Mouse (Mus musculus): ENCODE measurements around the gene Rnaseh2b. TPM values are rescaled to one million over a fixed set of nuclear protein-coding genes. Genes with fewer than 3 reads are reported as not detected.

The Rnaseh2b gene
- polyA plus RNA-seq, 1 experiment from 2014 or later: 74.7 TPM

DNA sequence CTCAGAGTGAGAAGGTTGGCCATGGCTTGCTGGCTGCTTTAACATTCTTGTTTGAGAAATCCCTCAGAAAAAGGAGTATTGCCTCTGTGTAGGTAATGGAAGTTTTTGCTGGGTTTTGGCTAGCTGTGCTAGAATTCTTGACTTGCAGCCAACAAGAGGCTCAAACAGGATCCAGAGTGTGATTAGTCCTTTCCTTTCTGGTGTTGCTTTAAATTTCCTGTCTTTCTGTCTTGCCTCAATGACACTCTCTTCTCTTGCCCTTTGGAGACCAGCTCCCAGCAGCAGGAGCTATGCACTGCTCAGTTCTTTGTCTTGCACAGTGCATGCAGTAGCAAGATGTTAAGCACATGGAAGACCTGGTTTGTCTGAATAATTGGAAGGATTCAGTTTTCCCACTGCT, 83.3 kb downstream of the Rnaseh2b start:
- H3K9ac ChIP-seq: no peak overlapping the region
- no peaks in the 10 kb centered on the region for H3K27me3 ChIP-seq (replicated peaks)
- no peak overlapping the region for H3K27ac ChIP-seq
- no peaks in the 10 kb centered on the region for H3K9me3 ChIP-seq (replicated peaks)
- H3K4me2 ChIP-seq: no peak overlapping the region
- H3K36me3 ChIP-seq: peaks cover 43% of the 10 kb centered on the region
- no peak overlapping the region for H3K4me3 ChIP-seq
- peaks cover 7% of the 10 kb centered on the region for H3K4me1 ChIP-seq
- ATAC-seq: no peak

DNA sequence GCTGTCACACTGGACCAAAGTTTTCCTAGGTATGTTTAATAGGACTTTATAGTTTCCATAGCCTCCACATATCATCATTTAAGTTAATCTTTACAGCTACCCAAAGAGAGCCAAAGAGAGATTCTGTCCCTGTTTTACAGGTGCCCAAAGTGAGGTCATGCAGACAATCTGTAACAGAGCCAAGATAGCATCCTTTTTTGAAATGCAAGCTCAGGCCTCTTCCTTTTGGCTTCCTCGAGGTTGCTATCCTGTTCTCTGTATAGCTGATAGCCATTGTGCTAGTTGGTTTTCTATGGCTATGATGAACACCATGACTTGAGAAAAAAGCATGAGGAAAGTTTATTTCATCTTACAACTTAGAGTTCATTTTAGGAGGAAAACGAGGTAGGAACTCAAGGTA, 83.7 kb downstream of the Rnaseh2b start:
- Histone ChIP-seq H3K9me3 (replicated peaks) (no peaks in the 10 kb centered on the region), H3K4me1 (peaks cover 7% of the 10 kb centered on the region), H3K27me3 (replicated peaks) (no peaks in the 10 kb centered on the region), H3K27ac (no peak overlapping the region), H3K9ac (no peak overlapping the region), H3K4me3 (no peak overlapping the region), H3K36me3 (peaks cover 39% of the 10 kb centered on the region), H3K4me2 (no peak overlapping the region)
- WGBS (ENCODE audit: insufficient replicate concordance): 61% methylated on average over 2 of the region's 2 CpGs
- no peak for ATAC-seq

DNA sequence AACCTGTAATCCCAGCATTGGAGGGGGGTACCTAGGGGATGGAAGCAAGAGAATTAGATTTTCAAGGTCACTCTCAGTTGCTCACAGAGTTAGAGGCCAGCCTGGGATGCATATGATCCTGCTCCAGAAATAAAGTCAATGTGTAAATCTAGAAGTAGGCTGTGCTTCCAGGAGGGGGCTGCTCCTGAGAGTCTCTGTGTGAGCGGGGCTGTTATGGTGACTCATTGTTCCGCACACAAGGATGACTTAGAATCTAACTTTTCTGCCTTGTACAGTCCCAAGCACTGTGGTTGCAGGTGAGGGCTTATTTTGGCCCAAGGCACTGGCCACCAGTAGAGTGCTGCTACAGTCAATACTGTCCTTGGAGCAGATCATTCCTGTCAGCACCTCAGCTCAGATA, 87.0 kb downstream of the Rnaseh2b start:
- H3K4me2 ChIP-seq: no peak overlapping the region
- H3K27ac ChIP-seq: no peak overlapping the region
- 91% methylated on average over 2 of the region's 2 CpGs for WGBS (ENCODE audit: insufficient replicate concordance)
- no peak for ATAC-seq
- no peaks in the 10 kb centered on the region for H3K27me3 ChIP-seq (replicated peaks)
- no peaks in the 10 kb centered on the region for H3K9me3 ChIP-seq (replicated peaks)
- no peak overlapping the region for H3K4me3 ChIP-seq
- H3K9ac ChIP-seq: no peak overlapping the region
- H3K36me3 ChIP-seq: peaks cover 26% of the 10 kb centered on the region
- peaks cover 3% of the 10 kb centered on the region for H3K4me1 ChIP-seq

DNA sequence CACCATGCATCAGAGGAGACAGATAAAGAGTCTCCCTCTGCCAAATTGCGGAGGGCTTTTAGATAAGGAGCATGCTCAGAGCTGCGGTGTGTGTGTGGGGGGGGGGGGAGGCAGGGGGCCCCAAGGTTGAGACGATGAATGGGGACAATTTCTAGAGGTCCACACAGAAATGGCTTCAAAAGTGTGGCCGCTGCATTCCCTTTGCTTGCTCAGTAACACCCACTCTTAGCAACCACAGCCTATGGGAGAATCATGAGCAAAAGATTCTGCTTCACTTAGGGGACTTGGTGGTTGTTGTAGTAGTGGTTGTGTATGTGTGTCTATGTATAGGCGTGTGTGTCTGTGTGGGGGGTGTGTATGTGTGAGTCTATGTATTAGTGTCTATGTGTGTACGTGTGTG, 88.2 kb downstream of the Rnaseh2b start:
- ATAC-seq: no peak
- Histone ChIP-seq H3K4me1 (no peaks in the 10 kb centered on the region), H3K4me3 (no peak overlapping the region), H3K9ac (no peak overlapping the region), H3K27me3 (replicated peaks) (no peaks in the 10 kb centered on the region), H3K4me2 (no peak overlapping the region), H3K9me3 (replicated peaks) (no peaks in the 10 kb centered on the region), H3K36me3 (peaks cover 21% of the 10 kb centered on the region), H3K27ac (no peak overlapping the region)
- WGBS (ENCODE audit: insufficient replicate concordance): 57% methylated on average over 6 of the region's 6 CpGs

DNA sequence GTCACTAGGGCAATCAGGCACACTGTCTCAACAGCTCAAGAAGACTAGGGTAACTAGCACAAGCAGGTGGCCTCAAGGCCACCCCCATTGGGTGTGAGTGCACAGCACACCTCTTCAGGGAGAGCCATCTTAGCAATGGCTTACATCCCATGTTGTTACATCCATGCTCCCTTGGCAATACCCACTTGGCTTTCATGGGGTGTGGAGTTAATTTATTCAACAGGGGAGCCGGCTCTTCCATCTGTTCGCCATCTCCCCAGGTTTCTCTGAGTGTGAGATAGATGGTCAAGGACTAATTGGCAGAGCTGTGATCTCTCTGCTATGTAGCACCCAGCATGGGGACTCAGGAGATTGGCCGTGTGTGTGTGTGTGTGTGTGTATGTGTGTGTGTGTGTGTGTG, 90.7 kb downstream of the Rnaseh2b start:
- peaks cover 2% of the 10 kb centered on the region for H3K36me3 ChIP-seq
- no peaks in the 10 kb centered on the region for H3K4me1 ChIP-seq
- no peaks in the 10 kb centered on the region for H3K9me3 ChIP-seq (replicated peaks)
- WGBS (ENCODE audit: insufficient replicate concordance): 72% methylated on average over 3 of the region's 3 CpGs
- H3K9ac ChIP-seq: no peak overlapping the region
- no peak overlapping the region for H3K4me3 ChIP-seq
- H3K4me2 ChIP-seq: no peak overlapping the region
- ATAC-seq: no peak
- H3K27me3 ChIP-seq (replicated peaks): no peaks in the 10 kb centered on the region
- no peak overlapping the region for H3K27ac ChIP-seq

DNA sequence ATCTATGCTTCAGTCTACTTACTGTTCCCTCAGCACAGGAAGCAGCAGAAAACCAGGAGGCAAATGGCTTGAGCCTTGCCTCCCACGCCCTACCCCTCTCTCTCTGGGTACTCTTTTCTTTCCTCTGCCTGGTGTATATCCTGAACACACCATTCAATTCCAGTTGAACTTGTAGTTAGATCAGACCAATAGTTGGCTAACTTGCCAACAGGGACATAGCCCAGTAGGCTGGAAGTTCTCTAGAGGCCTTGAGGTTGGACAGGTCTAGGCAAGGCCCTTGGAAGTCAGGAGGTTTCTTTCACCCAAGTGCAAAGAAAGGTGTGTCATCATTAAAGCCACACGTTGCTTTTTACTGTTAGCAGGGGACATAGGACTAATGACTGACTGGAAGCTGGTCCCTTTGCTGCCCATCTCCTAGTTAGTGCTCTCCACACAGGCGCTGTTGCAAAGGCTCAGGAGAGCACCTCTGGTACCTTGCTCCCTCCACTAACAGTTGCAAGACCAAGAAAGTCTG, 91.5 kb downstream of the Rnaseh2b start:
- 75% methylated on average over 3 of the region's 3 CpGs for WGBS (ENCODE audit: insufficient replicate concordance)
- H3K27ac ChIP-seq: no peak overlapping the region
- no peaks in the 10 kb centered on the region for H3K36me3 ChIP-seq
- no peaks in the 10 kb centered on the region for H3K4me1 ChIP-seq
- no peak overlapping the region for H3K4me2 ChIP-seq
- no peaks in the 10 kb centered on the region for H3K27me3 ChIP-seq (replicated peaks)
- no peaks in the 10 kb centered on the region for H3K9me3 ChIP-seq (replicated peaks)
- H3K4me3 ChIP-seq: no peak overlapping the region
- no peak overlapping the region for H3K9ac ChIP-seq
- ATAC-seq: no peak

DNA sequence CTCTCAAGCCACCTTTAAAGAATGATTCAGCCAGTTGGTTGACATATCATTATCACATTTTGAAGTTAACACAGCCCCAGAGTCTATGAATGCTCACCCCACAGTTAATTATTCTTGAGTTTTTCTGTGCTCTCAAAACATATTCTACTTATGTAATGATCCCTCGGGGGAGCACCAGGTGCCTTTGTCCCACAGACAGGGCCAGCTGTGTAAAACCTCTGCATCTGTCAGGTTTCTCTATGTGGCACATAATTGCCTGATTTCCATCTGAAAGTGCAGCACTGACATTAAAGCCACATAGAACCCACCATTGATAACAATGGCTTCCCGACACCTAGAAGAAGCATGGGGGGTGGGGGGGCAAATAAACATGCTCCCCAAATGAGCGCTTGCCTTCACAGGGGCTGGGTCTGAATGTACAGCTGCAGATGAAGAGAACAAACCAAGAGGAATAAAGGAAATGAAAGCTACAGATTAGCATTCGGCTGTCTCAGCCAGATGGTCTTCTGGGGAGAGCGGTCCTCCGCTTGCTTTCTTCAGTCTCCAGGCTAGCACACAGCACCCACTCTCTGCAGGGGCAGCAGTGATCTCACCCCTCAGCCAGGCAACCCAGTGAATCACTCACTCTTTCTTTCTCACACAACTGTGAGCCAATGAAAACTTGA, 96.8 kb downstream of the Rnaseh2b start:
- no peaks in the 10 kb centered on the region for H3K9me3 ChIP-seq (replicated peaks)
- no peaks in the 10 kb centered on the region for H3K27me3 ChIP-seq (replicated peaks)
- H3K27ac ChIP-seq: no peak overlapping the region
- H3K9ac ChIP-seq: no peak overlapping the region
- H3K4me2 ChIP-seq: no peak overlapping the region
- no peaks in the 10 kb centered on the region for H3K4me1 ChIP-seq
- no peak overlapping the region for H3K4me3 ChIP-seq
- ATAC-seq: no peak
- WGBS (ENCODE audit: insufficient replicate concordance): 65% methylated on average over 6 of the region's 6 CpGs
- no peaks in the 10 kb centered on the region for H3K36me3 ChIP-seq

DNA sequence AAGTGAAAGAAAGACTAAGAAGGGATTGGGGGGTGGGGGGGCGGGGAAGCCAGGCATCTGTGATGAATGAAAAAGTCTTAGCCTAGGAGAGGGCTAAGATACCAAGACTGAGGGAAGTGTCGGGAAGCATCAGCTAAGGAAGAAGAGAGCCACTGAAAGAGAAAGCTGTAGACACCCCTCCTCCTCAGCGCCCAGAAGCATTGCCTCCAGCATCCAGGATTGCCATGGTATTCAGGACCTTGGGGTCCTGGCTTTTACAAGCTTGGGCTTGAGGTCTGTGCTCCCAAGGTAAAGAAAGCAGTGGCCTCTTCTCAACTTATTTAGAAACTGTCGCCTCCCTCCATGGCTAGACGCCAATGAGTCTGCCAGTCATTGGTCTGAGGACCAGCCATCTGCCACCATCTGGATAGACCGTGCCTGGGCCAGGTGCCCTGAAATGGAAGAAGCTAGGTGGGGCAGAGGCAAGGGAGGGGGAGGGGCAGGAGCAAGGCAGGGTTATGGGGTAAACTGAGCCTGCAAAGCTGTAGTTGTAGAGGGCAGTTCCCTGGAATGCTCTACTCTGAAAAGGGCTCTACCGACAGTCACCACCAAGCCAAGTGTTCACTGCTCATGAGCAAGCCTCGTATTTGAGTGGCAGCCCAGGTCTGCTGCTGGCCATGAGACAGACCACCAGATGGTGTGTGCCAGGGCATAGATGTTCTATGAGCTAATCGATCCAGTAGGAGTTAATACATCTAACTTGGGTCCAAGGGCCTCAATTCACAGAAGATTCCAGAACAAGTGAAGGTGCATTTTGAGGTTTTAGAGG, 97.5 kb downstream of the Rnaseh2b start:
- 63% methylated on average over 8 of the region's 9 CpGs for WGBS (ENCODE audit: insufficient replicate concordance)
- Histone ChIP-seq H3K27ac (no peak overlapping the region), H3K4me3 (no peak overlapping the region), H3K9me3 (replicated peaks) (no peaks in the 10 kb centered on the region), H3K4me2 (no peak overlapping the region), H3K9ac (no peak overlapping the region), H3K27me3 (replicated peaks) (no peaks in the 10 kb centered on the region), H3K4me1 (no peaks in the 10 kb centered on the region), H3K36me3 (no peaks in the 10 kb centered on the region)
- ATAC-seq: no peak

DNA sequence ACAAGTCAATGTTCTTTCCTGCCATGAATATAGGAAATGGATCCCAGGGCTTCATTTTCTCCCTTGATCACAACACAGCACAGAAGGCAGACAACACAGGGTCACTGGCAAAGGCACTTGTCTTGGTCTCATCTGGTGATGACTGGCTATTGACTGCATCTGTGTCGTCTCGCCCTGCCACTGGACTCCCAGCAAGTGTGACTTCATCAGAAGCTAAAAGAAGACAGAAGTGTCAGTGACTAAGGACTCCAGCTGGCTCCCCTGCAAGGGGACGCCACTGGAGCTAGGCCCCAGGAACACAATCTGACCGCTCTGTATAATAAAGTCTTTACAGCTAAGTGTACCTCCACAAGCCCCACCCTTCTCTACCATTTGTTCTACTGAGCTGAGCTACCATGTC, 100.4 kb downstream of the Rnaseh2b start:
- no peaks in the 10 kb centered on the region for H3K36me3 ChIP-seq
- H3K4me1 ChIP-seq: no peaks in the 10 kb centered on the region
- 76% methylated on average over 4 of the region's 4 CpGs for WGBS (ENCODE audit: insufficient replicate concordance)
- H3K9ac ChIP-seq: no peak overlapping the region
- ATAC-seq: no peak
- no peak overlapping the region for H3K27ac ChIP-seq
- no peak overlapping the region for H3K4me2 ChIP-seq
- H3K9me3 ChIP-seq (replicated peaks): no peaks in the 10 kb centered on the region
- no peaks in the 10 kb centered on the region for H3K27me3 ChIP-seq (replicated peaks)
- H3K4me3 ChIP-seq: no peak overlapping the region

DNA sequence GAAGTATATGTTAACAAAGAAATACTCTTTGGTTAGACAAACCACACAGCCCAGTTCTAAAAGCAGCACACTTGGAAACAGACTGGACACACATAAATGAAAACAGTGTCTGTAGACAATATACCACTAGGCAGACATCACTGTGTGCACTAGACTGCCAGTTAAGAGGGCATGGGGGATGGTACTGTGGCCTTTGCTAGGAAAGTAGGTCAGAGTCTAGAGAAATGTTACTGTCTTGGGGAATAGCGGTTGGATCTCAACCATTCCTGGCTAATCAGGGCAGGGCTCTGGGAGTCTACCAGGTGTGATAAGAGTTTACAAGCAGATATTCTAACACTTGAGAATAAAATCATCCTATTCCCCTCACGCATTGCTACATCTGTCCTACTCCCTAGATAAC, 103.0 kb downstream of the Rnaseh2b start:
- Histone ChIP-seq H3K4me3 (no peak overlapping the region), H3K9me3 (replicated peaks) (no peaks in the 10 kb centered on the region), H3K36me3 (no peaks in the 10 kb centered on the region), H3K4me2 (no peak overlapping the region), H3K4me1 (no peaks in the 10 kb centered on the region), H3K27ac (no peak overlapping the region), H3K27me3 (replicated peaks) (no peaks in the 10 kb centered on the region), H3K9ac (no peak overlapping the region)
- 73% methylated on average over 2 of the region's 2 CpGs for WGBS (ENCODE audit: insufficient replicate concordance)
- ATAC-seq: no peak

DNA sequence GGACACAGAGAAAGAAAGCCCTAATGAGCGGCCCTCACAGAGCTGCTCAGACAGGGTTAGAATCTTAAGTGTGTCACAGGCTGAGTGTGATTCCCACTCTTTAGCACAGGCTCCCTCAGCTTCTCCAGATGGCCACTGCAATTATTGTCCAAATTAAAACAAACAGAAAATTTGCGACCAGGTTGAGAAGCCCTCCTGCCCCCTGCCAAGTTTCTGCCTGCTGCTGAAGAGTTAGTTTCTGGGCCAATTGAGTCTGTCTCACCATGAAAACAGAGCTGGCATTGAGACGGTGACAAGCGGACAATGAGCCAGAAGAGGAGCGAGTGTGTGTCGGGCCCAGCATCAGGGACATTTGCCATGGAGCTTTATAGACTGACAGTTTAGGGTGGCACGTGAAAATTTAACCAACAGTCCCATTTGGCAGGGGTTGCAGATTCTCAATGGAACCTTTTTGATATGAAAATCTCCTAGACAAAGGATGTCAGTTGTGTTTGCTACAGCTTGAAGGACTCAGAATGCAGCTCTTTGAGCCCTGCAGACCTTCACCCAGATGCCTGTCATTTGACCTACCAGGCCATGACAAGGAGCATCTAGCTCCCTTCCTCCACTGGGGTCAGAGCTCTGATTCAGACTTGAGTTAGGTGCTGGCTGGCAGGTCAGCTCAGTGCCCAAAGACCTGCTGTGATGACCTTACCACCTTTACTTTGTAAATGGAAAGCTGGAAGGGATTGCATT, 123.8 kb downstream of the Rnaseh2b start:
- no peaks in the 10 kb centered on the region for H3K9me3 ChIP-seq (replicated peaks)
- H3K4me1 ChIP-seq: no peaks in the 10 kb centered on the region
- H3K27ac ChIP-seq: no peak overlapping the region
- WGBS (ENCODE audit: insufficient replicate concordance): 68% methylated on average over 7 of the region's 7 CpGs
- no peaks in the 10 kb centered on the region for H3K36me3 ChIP-seq
- no peak overlapping the region for H3K4me3 ChIP-seq
- ATAC-seq: no peak
- no peak overlapping the region for H3K9ac ChIP-seq
- no peaks in the 10 kb centered on the region for H3K27me3 ChIP-seq (replicated peaks)
- H3K4me2 ChIP-seq: no peak overlapping the region

DNA sequence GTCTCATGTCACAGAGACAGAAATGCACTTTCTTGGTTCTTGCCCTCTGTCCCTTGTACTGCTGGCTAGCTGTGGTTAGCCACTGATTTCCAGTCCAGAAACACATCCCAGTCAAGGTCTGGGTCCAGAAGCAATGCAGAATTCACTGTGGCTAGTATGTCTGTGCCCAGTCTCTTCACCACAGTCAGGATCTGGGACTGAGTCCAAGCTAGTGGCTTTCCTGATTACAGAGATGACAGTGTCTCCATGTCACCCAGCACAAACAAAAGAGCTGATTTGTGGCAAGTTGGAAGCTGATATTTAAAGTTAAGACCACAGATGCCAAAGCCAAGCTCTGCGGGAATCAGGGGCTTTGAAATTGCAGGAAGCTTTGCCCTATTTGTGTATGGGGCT, 124.3 kb downstream of the Rnaseh2b start:
- no peak overlapping the region for H3K4me3 ChIP-seq
- H3K9me3 ChIP-seq (replicated peaks): no peaks in the 10 kb centered on the region
- no peak overlapping the region for H3K27ac ChIP-seq
- H3K4me2 ChIP-seq: no peak overlapping the region
- H3K4me1 ChIP-seq: no peaks in the 10 kb centered on the region
- no peaks in the 10 kb centered on the region for H3K27me3 ChIP-seq (replicated peaks)
- WGBS (ENCODE audit: insufficient replicate concordance): 47% methylated on average over 1 of the region's 1 CpGs
- H3K9ac ChIP-seq: no peak overlapping the region
- no peaks in the 10 kb centered on the region for H3K36me3 ChIP-seq
- no peak for ATAC-seq
